Mouse (Mus musculus): ENCODE measurements around the gene Sept12.

Sept12 gene

GRCm38 (mm10) chr16:4997553-4997952, at the start of gene Sept12:
Gene Sept12 (minus strand): TSS chr16:4997852.
- in situ Hi-C loops (cut with MboI, MseI), result no loop called here

GRCm38 (mm10) chr16:5045322-5045721, 47.7 kb upstream of the Sept12 start:
- in situ Hi-C loops (cut with MboI, MseI), result loop anchor here (10.0 kb wide), 1 partner anchor 1041 kb away; the partner anchor contains the start of gene Slx4

DNA sequence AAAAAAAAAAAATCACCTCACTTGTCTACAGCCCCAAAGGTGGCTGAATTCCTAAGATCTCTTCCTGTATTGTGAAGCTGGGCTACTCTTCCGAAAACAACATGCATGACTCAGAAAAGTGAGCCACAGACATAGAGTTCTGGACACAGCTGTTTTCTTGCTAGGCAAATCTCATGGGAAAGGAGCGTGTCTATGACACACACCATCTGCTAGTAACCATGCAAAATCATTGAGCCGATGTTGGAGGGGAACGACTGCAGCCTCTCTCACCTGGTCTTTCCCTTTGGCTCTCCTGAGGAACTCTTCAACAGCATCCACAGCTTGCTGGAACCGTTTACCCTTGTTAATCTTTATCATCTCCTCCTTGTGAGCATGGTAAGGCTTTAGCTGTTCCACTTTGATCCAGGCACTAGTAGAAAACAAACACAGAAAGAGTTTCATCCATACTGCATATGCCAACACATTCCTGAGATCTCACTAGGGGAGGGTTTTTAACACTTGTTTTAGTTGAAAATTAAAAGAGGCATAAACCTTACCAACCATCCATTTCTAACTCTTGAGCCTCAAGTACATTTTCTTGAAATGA, 39.1 kb upstream of the Sept12 start:
- in situ Hi-C loops (cut with MboI, MseI), result no loop called here

GRCm38 (mm10) chr16:5035591-5035990, 37.9 kb upstream of the Sept12 start:
- in situ Hi-C loops (cut with MboI, MseI), result no loop called here

DNA sequence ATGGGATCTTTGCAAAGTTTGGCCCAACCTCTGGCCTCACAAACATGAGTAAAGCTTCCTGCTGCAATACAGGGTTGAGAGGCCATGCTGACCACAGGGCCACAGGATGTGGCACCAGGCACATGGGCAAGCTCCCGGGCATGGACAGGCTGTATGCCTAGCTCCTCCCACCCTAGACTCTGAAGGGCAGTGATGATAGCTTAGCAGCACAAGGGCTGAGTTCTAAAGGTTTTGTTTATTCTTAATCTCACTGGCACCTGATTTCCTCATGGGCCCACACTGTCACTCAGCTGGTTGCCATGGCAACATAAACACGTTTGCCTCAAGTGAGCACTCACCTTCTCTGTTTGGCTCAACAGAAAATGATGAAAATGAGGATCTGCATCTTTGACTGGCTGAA, 32.2 kb upstream of the Sept12 start:
- in situ Hi-C loops (cut with MboI, MseI), result loop anchor here (5.0 kb wide), 1 partner anchor 42 kb away; no protein-coding TSS in a partner anchor

GRCm38 (mm10) chr16:5024021-5024420, 26.4 kb upstream of the Sept12 start:
- in situ Hi-C loops (cut with MboI, MseI), result loop anchor here (5.0 kb wide), 1 partner anchor 62 kb away; the partner anchor contains the start of gene Anks3

GRCm38 (mm10) chr16:5014578-5014977, 16.9 kb upstream of the Sept12 start:
- in situ Hi-C loops (cut with MboI, MseI), result loop anchor here (10.0 kb wide), 1 partner anchor 240 kb away; no protein-coding TSS in a partner anchor

DNA sequence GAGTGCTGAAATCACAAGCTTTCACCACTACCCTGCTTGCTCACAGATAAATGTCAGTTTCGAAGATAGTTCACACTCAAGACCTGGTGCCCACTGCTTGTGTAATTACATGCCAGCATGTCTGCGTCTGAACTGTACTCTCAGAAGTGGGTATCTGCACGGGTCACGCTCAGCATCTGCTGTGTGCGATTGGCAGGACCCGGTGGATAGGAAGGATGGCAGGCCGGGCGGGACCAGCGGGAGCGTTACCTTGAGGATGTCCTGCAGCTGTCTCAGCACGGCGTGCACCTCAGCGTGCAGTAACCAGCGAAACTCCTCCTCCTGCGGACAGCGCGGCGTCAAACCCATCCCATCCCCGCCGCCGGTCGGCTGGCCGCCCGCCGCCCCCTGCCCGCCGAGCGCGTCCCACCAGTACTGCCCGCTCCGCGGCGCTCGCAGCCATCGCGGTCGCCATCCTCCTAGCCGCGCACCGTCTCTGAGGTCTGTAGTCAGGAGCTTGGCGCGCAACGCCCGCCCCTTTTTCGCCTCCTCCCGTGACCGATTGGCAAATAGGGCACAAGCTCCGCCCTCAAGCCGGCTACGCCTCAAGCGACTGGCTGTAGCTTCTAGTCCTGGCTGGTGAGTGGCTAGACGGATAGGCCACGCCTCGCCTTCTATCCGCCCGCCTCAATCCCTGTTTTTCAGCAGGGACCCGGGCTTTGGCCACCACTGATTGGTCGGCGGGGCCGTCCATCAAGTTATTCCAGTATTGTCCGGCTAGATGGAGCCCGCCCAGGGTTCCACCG, 15.6 kb upstream of the Sept12 start, which contains the start of gene Rogdi:
Rogdi (minus strand) TSS at position 500 of the 785 bp plus-strand sequence.
- in situ Hi-C loops (cut with MboI, MseI), result loop anchor here (10.0 kb wide), 1 partner anchor 238 kb away; no protein-coding TSS in a partner anchor

GRCm38 (mm10) chr16:5012036-5013005, 14.7 kb upstream of the Sept12 start:
- in situ Hi-C loops (cut with MboI, MseI), result loop anchor here (10.0 kb wide), 1 partner anchor 238 kb away; no protein-coding TSS in a partner anchor

DNA sequence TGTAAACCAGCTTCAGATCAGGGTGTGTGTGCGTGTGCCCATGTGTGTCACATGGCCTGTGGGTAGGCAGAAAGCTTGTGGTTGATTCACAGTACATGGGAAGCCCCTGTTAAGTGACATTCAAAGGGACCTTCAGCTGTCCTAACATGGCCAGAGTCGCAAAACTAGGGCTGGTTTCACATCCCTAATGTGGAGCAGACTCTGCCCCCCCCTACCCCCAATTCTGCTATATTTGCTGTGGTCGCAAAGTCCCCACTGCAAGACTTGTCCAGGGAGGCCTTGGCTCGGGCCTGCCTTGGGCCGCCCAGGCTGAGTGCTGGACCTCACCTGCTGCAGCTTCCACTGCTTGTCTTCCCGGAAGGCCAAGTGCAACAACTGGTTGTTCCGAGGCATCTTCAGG, 13.6 kb upstream of the Sept12 start:
- in situ Hi-C loops (cut with MboI, MseI), result loop anchor here (10.0 kb wide), 1 partner anchor 236 kb away; no protein-coding TSS in a partner anchor

DNA sequence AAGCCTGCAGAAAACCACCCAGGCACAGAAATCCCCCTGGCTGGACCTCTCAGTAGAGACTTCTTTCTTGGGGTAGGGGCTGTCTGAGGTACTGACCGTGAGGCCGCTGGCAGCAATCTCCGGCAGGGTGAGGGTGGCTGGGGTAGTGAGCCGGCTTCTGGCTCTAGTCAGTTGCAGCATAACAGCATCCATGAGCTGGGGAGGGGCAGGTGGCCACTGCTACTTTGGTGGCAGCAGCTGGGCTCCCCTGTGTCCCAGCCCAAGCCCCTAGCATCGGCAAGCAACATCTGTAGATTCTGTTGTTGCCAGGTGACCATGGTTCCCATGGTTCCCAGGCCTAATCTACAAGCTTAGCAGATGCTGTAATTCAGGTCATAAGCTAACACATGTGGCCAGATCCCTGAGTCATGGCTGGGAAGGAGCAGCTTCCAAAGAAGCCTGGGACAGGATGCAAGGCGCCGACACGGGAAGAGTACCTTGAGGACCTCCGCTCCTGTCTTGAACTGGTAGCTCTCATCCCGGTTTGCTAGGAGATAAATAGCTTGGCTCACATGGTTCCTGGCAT, 12.8 kb upstream of the Sept12 start:
- in situ Hi-C loops (cut with MboI, MseI), result loop anchor here (10.0 kb wide), 1 partner anchor 236 kb away; no protein-coding TSS in a partner anchor

- in situ Hi-C loops (cut with MboI, MseI), result no loop called here
Observed at GRCm38 (mm10) chr16:5008076-5008475, 10.4 kb upstream of the Sept12 start.

- in situ Hi-C loops (cut with MboI, MseI), result no loop called here
Observed at GRCm38 (mm10) chr16:5007492-5007891, 9.8 kb upstream of the Sept12 start.

DNA sequence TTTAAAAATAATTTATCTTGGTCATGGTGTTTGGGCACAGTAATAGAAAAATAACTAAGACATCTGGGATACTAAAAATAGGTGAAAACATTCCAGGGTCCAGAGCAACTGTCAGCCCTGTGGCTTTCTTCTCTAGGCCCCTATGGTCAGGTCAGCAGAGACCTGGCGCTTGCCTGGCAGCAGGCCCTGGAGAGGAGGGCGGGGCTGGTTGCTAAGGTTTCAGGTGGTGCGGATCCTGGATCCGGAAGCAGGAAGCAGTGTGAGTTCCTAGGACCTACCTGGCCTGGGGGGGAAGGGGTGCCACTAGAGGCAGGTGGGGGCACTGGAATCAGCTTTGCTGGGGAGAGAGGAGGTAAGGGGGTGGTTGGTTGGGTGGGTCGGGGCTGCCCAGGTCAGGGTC, 9.4 kb upstream of the Sept12 start, which contains the start of gene Smim22:
Smim22 (plus strand) TSS at position 222 of the 400 bp plus-strand sequence.
- in situ Hi-C loops (cut with MboI, MseI), result no loop called here

DNA sequence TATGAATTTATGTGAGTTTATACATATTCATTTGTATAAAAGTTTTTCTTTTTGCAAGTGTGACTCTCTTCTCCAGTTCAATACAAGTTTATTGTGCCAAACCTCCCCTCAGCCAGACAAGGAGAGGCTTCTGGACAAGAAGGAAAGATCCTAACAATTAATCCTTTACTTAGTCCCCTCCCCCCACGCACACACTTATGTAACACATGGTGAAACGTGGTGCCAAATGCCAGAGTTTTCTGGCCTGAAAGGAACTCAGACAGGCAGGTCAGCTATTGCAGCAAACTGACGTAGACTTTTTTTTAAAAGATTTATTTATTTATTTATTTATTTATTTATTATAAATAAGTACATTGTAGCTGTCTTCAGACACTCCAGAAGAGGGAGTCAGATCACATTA, 3.0 kb upstream of the Sept12 start:
- in situ Hi-C loops (cut with MboI, MseI), result no loop called here

GRCm38 (mm10) chr16:4998984-4999383, 1.3 kb upstream of the Sept12 start:
- in situ Hi-C loops (cut with MboI, MseI), result no loop called here

DNA sequence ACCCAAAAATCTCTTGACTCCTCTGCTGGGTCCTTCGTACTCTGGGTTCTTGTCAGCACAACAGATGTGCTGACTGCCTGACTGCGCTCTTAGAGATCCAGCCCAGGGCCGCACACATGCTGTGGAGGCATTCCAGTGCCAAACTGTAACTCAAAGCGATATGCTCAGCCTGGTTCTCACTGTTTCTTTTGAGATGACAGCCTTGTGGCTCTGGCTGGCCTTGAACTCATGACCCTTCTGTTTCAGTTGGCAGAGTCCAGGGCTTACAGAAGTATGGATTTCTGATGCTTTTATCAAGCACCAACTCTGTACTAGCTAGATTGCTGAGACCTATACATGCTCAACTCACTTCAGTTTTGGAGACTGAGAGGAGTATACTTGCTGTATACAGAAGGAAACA, 4.4 kb downstream of the Sept12 start:
- in situ Hi-C loops (cut with MboI, MseI), result no loop called here

GRCm38 (mm10) chr16:4984717-4985116, 12.9 kb downstream of the Sept12 start:
- in situ Hi-C loops (cut with MboI, MseI), result loop anchor here (5.0 kb wide), 1 partner anchor 158 kb away; no protein-coding TSS in a partner anchor

DNA sequence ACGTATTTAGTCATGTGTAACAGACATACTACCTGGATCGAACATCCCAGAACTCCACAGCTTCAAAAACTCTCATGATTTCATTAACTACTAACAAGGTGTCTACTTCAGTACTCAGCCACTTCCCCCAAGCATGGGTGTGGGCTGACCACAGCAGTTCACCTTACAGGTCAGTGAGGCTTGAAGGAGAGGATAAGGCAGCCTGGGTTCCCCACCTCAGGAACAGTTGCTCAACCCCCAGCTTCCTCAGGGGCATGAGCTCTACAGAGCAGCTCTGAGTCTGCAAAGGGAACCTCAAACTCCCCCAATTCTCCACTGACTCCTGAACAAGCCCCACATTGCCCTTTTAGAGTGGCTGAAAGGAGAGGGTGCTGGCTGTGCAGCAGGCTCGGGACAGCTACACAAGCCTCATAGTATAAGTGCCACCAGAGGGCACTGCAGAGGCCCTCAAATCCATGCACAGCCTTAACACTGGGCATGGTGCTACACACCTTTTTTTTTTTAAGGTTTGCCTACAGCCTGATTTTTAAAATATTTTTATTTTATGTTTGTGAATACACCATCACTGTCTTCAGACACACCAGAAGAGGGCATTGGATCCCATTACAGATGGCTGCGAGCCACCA, 17.8 kb downstream of the Sept12 start:
- in situ Hi-C loops (cut with MboI, MseI), result loop anchor here (5.0 kb wide), 1 partner anchor 162 kb away; no protein-coding TSS in a partner anchor

All from regulatory T cell (primary cell).